Mouse (Mus musculus): ENCODE measurements at regions not wholly inside any gene's neighbourhood (a gene's known extent, or its start where the extent isn't known, plus 50 kb on each side); places are given as distances from the start of the nearest gene placed in this dataset.
A peak's percentile ranks its signal among the peaks of the same experiment; 100 is the strongest.

- ATAC-seq, result peak; percentile 86
These were observed 52.0 kb upstream of the Dynlrb2 start for GRCm38 (mm10) chr8:116452806-116453205.

DNA sequence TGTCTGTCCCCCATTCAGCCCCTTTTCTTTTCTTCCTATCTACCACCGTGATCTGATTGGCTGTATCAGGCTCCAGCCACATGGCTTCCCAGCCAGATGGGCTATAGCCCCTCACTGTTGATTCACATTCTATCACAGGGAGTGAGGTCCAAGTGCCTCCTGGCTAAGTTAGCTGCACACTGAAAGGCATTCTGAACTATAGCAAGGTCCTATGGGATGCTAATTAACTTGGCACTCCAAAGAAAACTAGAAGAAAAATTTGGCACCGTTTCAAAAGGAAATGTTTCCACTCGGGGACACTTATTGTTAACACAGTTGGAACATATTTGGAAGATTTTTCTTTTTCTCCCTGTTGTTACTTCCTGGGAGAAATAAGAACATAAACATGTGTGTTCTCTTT is 53.4 kb upstream of the Dynlrb2 start:
- ATAC-seq, result no peak

DNA sequence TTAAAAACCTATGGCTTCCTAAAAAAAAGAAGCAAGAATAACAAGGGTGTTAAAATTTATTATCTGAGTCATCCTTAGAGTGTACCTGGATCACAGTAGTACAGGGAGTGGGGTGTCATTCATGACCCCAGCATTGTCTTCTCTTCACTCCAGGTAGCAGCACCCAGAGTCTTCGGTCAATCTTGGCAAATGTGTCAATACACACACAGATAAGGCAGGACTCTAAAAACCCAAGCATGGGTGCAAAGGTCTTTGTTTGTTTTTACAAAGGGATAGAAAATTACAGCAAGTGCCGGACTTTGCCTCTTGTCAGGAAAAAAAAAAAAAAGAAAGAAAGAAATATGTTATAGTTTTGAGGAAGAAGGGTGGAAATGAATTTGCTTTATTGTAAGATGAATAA is 57.3 kb upstream of the Dynlrb2 start:
- ATAC-seq, result no peak

DNA sequence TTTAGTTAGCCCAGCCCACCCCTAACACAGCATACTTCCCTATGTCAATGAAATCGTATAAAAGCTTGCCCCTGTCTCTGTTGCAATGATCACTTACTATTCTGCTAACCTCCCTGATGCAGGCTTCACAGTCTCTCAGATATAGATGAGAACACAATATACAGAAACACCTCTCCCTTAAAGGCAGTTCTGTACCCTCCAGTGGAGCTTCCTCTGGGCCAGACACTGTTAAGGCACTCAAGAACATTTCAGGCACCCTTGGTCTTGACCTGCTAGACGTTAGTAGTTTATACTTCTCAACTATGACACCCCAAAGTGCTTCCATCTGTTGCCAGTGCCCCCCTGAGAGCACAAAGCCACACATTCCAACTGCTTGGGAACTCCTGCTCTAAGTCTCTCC is 61.9 kb upstream of the Dynlrb2 start:
- ATAC-seq, result no peak

DNA sequence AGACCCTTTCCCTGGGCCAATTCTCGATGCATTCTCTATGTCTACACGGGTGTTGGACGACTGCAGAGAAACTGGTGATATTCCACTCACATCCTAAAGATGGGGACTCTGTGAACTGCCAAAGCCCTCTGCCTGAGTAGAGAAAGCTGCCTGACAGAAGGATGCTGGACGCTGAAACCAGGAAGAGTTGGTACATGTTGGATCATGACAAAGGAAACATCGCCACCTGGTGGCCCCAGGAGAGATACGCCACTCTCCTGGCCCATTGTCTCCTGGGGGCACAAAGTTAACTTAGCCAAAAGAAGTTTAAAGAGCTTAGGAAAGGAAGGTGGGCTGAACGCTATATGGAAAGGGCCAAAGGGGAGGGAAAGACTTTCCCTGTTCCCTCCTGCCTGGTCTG is 65.9 kb upstream of the Dynlrb2 start:
- peak; percentile 58 for ATAC-seq

GRCm38 (mm10) chr8:116435268-116435980 is 69.3 kb upstream of the Dynlrb2 start:
- no peak for ATAC-seq

GRCm38 (mm10) chr8:116430051-116430450 is 74.7 kb upstream of the Dynlrb2 start:
- no peak for ATAC-seq

DNA sequence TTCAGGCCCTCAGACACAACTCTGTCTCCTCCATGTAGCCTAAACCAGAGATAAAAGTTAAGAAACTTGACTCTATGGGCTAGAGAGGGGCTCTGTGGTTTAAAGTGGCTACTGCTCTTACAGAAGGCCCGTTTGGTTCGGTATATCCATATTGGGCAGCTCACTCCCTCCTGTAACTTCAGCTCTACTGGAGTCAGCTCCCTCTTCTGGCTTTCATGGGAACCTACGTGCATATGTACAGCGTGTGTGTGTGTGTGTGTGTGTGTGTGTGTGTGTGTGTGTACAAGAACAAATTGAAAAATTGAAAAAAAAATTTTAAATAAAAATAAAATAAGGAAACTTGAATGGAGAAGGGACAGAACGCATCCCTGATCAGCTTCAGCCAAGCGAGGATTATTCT is 75.1 kb upstream of the Dynlrb2 start:
- ATAC-seq, result no peak

GRCm38 (mm10) chr8:116422826-116423225 is 81.9 kb upstream of the Dynlrb2 start:
- ATAC-seq, result no peak

- no peak for ATAC-seq
These were observed 92.1 kb upstream of the Dynlrb2 start for GRCm38 (mm10) chr8:116412703-116413102.

DNA sequence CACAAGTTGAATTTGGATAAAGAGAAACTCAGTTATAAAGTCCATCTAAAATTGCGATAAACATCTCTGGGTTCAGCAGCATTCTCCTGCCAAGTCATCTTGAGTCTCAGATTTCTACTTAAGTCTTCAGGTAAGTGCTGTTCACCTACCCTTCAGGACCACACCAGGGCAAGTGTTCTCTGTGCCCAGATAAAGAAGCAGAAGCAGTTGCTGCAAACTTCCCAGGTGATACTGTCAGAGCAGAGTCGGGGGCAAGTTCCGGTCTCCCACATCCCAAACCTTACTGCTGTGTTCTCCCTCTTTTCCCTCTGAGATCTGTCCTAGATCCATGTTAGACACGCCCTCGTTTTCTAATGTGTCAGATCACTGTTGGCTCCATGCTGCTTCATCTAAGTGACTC is 94.7 kb upstream of the Dynlrb2 start:
- ATAC-seq, result no peak

DNA sequence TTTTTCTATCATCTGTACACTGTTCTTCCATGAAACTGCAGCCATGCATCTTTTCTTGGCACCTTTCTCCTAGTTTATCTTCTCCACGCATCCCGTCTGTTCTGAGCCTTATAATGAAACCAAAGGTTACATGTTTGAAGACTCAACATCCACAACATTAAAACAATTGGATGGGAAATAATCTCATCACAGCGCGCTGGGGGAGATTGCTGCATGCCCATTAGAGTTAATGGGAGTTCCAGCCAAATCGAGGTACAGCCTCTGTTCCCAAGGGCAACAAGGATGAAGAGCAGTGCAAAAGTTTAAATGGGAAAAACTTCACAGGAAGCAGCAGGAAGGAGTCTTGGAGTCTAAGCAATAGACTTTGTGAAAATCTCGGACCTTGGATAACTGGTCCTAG is 95.8 kb upstream of the Dynlrb2 start:
- no peak for ATAC-seq

GRCm38 (mm10) chr8:116404571-116404970 is 100.2 kb upstream of the Dynlrb2 start:
- ATAC-seq, result no peak

GRCm38 (mm10) chr8:116403366-116403765 is 101.4 kb upstream of the Dynlrb2 start:
- no peak for ATAC-seq

DNA sequence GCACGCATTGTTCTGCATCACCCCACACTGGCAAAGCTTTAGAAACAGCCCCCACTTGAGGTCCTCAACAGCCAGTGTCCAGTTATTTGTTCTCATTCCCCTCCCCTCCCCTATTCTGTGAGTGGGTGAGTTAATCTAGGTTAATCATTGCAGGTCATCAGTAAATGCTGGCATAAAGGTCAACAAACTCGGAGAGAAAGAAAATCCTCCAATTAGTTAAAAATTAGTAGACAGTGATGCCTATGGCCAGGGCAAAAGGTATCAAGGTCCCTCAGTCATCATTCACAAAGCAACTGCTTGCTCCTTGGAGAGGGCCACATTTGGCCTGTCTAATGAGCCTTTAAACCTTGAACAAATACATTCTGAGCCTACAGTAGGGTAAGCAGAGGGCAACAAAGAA is 105.3 kb upstream of the Dynlrb2 start:
- no peak for ATAC-seq

GRCm38 (mm10) chr8:116398565-116399205 is 106.1 kb upstream of the Dynlrb2 start:
- no peak for ATAC-seq

DNA sequence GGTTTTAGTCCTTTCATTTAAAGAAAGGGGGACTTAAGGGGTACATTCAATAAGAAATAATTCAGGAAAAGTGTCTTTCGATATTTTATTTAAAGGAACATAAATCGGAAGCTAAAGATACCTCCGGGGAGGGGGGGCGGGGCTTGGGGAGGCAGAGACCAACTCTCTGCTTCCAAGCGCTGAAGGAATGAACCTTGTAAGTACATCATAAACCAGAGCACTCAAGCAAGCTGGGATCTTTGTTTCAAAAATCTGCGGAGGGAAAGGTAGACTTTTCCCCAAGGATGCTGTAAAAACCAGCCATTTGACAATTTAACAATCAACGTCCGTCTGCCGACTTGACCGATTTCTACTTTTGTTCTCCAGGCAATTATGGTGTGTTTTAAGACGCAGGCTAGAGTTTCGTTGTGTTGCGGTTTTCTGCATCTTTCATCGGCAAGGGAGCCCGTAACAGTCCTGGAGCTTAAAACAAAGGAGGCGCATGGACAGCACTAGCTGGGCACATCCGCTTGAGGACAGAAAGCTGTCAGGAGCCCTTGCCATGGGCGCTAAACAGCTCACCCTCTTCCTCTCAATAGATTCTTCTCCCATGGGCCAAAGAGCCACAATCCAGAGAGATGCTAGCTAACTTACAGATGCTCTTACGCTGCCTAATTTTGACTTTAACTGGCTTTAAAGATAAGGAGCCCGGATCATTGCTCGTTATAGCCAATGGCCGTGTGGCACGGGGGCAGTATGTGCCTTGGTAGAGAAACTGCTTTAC is 119.4 kb upstream of the Dynlrb2 start:
- ATAC-seq, result no peak

- ATAC-seq, result no peak
These were observed 120.2 kb upstream of the Dynlrb2 start for GRCm38 (mm10) chr8:116384418-116385089.

GRCm38 (mm10) chr8:116383495-116384417 is 121.0 kb upstream of the Dynlrb2 start:
- no peak for ATAC-seq

- ATAC-seq, result no peak
These were observed 121.7 kb upstream of the Dynlrb2 start for GRCm38 (mm10) chr8:116383036-116383435.

DNA sequence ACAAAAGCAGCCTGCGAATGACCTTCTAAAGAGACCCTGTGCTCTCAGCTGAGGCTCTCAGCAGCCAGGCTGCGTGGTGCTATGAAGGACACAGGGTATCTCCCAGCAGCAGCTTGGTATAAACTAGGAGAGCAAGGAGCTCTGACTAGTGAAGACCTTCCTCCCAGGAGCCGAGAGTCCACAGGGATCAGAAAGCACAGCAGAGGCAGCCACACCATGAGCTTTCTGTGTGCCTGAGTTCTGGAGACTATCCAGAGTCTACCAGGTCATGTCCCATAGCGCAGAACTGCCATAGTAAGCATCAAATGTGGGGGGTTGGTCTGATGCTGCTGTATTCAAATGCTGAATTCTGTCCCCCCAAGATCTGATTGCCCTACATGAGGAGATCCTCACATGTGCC is 124.2 kb upstream of the Dynlrb2 start:
- ATAC-seq, result no peak

DNA sequence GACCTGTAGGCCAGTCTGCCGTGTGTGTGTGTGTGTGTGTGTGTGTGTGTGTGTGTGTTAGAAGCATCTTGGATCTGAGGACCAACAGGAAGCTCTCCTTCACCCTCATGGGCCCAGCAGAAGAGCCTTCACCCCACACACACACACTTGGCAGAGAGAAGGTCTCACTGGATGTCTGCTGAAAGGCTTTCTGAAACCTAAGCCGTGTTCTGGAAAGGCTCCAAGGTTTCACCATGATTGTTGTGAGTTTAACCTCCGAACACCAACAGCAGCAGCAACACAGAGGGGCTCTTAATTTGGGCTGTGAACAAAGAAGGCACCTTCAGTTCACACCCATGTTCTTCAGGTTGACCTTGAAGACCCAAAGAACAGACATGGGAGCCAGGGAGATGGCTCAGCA is 124.9 kb upstream of the Dynlrb2 start:
- no peak for ATAC-seq

All from inflammation-experienced regulatory T-cells, adult 6 months (primary cell).